Mouse (Mus musculus) erythroblast, embryonic 14.5 days (primary cell): ENCODE results near the gene Anxa5.

Source experiments
- GATA1 ChIP-seq: IDR thresholded peaks from 2 replicates; pipeline ENCODE4 v1.6.1; 2012; ENCODE audit warnings: low read length, inconsistent platforms, mixed read lengths
- TAL1 ChIP-seq: IDR thresholded peaks from 3 replicates; pipeline ENCODE4 v1.6.1; 2012; ENCODE audit warnings: low read length, inconsistent platforms, mixed read lengths

GRCm38 (mm10) chr3:36473222-36473621 is 2.5 kb downstream of the Anxa5 start:
- no peak for TF ChIP-seq GATA1
- TF ChIP-seq TAL1: no peak
